Mouse (Mus musculus) heart, postnatal 0 days (tissue): ENCODE data around the gene Ipo5. TPM values are rescaled to one million over a fixed set of nuclear protein-coding genes. Genes with fewer than 3 reads are reported as not detected.

ENCODE experiments used
- ATAC-seq: fragments of 200-750 bp; cut with Nextera tagmentation; 2 replicates; pipeline ENCODE4 v1.8.0; 2017; ENCODE audit warnings: low read depth, moderate number of reproducible peaks, moderate library complexity; ENCODE audit not compliant: insufficient read depth
- DNase-seq: peaks from one replicate; pipeline ENCODE4 v3.0.0-alpha.2; 2016; ENCODE audit warnings: low spot score
- H3K27ac ChIP-seq: fragments of 300-500 bp; sonication (generic); 2 replicates; pipeline ENCODE4 v1.5.1; 2014; ENCODE audit warnings: low read depth, mild to moderate bottlenecking
- H3K27me3 ChIP-seq: fragments of 300-500 bp; sonication (generic); 2 replicates; pipeline ENCODE4 v1.6.1; 2014; ENCODE audit warnings: low read length, mixed read lengths; ENCODE audit not compliant: control insufficient read depth, insufficient read depth
- H3K36me3 ChIP-seq: fragments of 300-500 bp; sonication (generic); replicated peaks from 2 replicates; pipeline ENCODE4 v1.6.1; 2014; ENCODE audit warnings: low read length, mixed read lengths; ENCODE audit not compliant: control insufficient read depth, insufficient read depth
- H3K4me1 ChIP-seq: fragments of 300-500 bp; sonication (generic); 2 replicates; pipeline ENCODE4 v1.6.1; 2014; ENCODE audit warnings: antibody characterized with exemption; ENCODE audit not compliant: control insufficient read depth, insufficient read depth
- H3K4me2 ChIP-seq: fragments of 300-500 bp; sonication (generic); 2 replicates; pipeline ENCODE4 v1.6.1; 2014; ENCODE audit warnings: low read depth, mild to moderate bottlenecking, low read length, moderate library complexity
- H3K4me3 ChIP-seq: fragments of 300-500 bp; sonication (generic); 2 replicates; pipeline ENCODE4 v1.5.1; 2014; ENCODE audit warnings: low read depth, low read length
- H3K9ac ChIP-seq: fragments of 300-500 bp; sonication (generic); replicated peaks from 2 replicates; pipeline ENCODE4 v1.6.1; 2014; ENCODE audit warnings: low read depth, low read length, mixed read lengths
- H3K9me3 ChIP-seq: fragments of 300-500 bp; sonication (generic); replicated peaks from 2 replicates; pipeline ENCODE4 v1.6.1; 2016; ENCODE audit warnings: low read length; ENCODE audit not compliant: control insufficient read depth
- CTCF ChIP-seq: IDR thresholded peaks from 2 replicates; pipeline ENCODE4 v1.5.1; 2016; ENCODE audit warnings: antibody characterized with exemption, control low read depth, low read depth
- EP300 ChIP-seq: IDR thresholded peaks from 2 replicates; pipeline ENCODE4 v1.6.1; 2016; ENCODE audit warnings: antibody characterized with exemption, low read depth
- WGBS: fragments of 180-500 bp; shearing (Covaris S2); extraction: QIAGEN DNeasy Blood & Tissue Kit; methylation state at CpG from one replicate; pipeline ENCODE4 v1.1.7; 2014; 5-methylcytosine and 5-hydroxymethylcytosine counted together
- polyA plus RNA-seq: library from polyadenylated mRNA; unstranded; fragments of >200 nt; fragmentation: Nextera tagmentation; extraction: Ambion mirVana; gene quantifications from 2 replicates; pipeline ENCODE4 v1.2.1, GENCODE M21; 2015
- total RNA-seq: library from RNA; depleted of rRNA; stranded (reverse); fragments of >200 nt; gene quantifications from 2 replicates; pipeline ENCODE4 v1.2.3, GENCODE M21; 2014; ENCODE audit warnings: low replicate concordance

Ipo5 gene
- total and polyA plus RNA-seq, 2 experiments from 2014 or later: 40.6 to 62.1 TPM

GRCm38 (mm10) chr14:120870736-120871135 is 40.3 kb upstream of the Ipo5 start:
- Histone ChIP-seq H3K27me3 (no peaks in the 10 kb centered on the region), H3K9me3 (no peaks in the 10 kb centered on the region), H3K4me2 (no peak overlapping the region), H3K9ac (no peak overlapping the region), H3K4me1 (peaks cover 11% of the 10 kb centered on the region), H3K36me3 (no peaks in the 10 kb centered on the region), H3K27ac (no peak overlapping the region), H3K4me3 (no peak overlapping the region)
- no peak for TF ChIP-seq EP300
- TF ChIP-seq CTCF: no peak
- DNase-seq (no peak), ATAC-seq (no peak)
- 68% methylated on average over 5 of the region's 5 CpGs for WGBS

- Histone ChIP-seq H3K4me2 (no peak overlapping the region), H3K36me3 (no peaks in the 10 kb centered on the region), H3K4me3 (no peak overlapping the region), H3K4me1 (peaks cover 14% of the 10 kb centered on the region), H3K9ac (no peak overlapping the region), H3K27ac (no peak overlapping the region), H3K27me3 (no peaks in the 10 kb centered on the region), H3K9me3 (no peaks in the 10 kb centered on the region)
- TF ChIP-seq EP300: no peak
- TF ChIP-seq CTCF: no peak
- WGBS: 49% methylated on average over 7 of the region's 7 CpGs
- DNase-seq: no peak
- ATAC-seq: 0 out of 2 replicates have a peak, but pooled peaks have one; percentile 13
Observed at GRCm38 (mm10) chr14:120874397-120874796, 36.6 kb upstream of the Ipo5 start.

- H3K4me2 ChIP-seq: no peak overlapping the region
- ATAC-seq: peak; percentile 43; the same call in 1 of the 2 replicates
Observed at GRCm38 (mm10) chr14:120875144-120875543, 35.9 kb upstream of the Ipo5 start.

GRCm38 (mm10) chr14:120875811-120876388 is 35.1 kb upstream of the Ipo5 start:
- Histone ChIP-seq H3K9me3 (no peaks in the 10 kb centered on the region), H3K4me3 (no peak overlapping the region), H3K27ac (peak overlapping the region; percentile 56), H3K9ac (no peak overlapping the region), H3K4me2 (peak overlapping the region; percentile 10; the same call in 1 of the 2 replicates), H3K27me3 (no peaks in the 10 kb centered on the region), H3K36me3 (no peaks in the 10 kb centered on the region), H3K4me1 (peaks cover 14% of the 10 kb centered on the region)
- ATAC-seq: peak; percentile 84
- TF ChIP-seq EP300 (no peak), CTCF (no peak)
- DNase-seq: peak; percentile 66
- 27% methylated on average over 16 of the region's 16 CpGs for WGBS

More at GRCm38 (mm10) chr14:120875144-120875543, 35.9 kb upstream of the Ipo5 start:
- DNase-seq: peak; percentile 22
- H3K27me3 ChIP-seq: no peaks in the 10 kb centered on the region
- H3K4me3 ChIP-seq: no peak overlapping the region
- no peaks in the 10 kb centered on the region for H3K9me3 ChIP-seq
- WGBS: 41% methylated on average over 9 of the region's 9 CpGs
- H3K9ac ChIP-seq: no peak overlapping the region
- TF ChIP-seq CTCF (peak; percentile 46), EP300 (no peak)
- peaks cover 14% of the 10 kb centered on the region for H3K4me1 ChIP-seq
- H3K36me3 ChIP-seq: no peaks in the 10 kb centered on the region
- peak overlapping the region; percentile 40 for H3K27ac ChIP-seq

GRCm38 (mm10) chr14:120877147-120877546 is 33.9 kb upstream of the Ipo5 start:
- Histone ChIP-seq H3K4me3 (no peak overlapping the region), H3K4me2 (no peak overlapping the region), H3K9me3 (no peaks in the 10 kb centered on the region), H3K36me3 (no peaks in the 10 kb centered on the region), H3K27me3 (no peaks in the 10 kb centered on the region), H3K9ac (no peak overlapping the region), H3K27ac (no peak overlapping the region), H3K4me1 (peaks cover 14% of the 10 kb centered on the region)
- DNase-seq (no peak), ATAC-seq (no peak)
- no peak for TF ChIP-seq EP300
- no peak for TF ChIP-seq CTCF
- 73% methylated on average over 10 of the region's 10 CpGs for WGBS

- H3K27me3 ChIP-seq: no peaks in the 10 kb centered on the region
- no peak overlapping the region for H3K4me3 ChIP-seq
- ATAC-seq (no peak), DNase-seq (no peak)
- WGBS: 80% methylated on average over 2 of the region's 2 CpGs
- H3K36me3 ChIP-seq: no peaks in the 10 kb centered on the region
- H3K9me3 ChIP-seq: no peaks in the 10 kb centered on the region
- no peak overlapping the region for H3K9ac ChIP-seq
- H3K27ac ChIP-seq: no peak overlapping the region
- no peak overlapping the region for H3K4me2 ChIP-seq
- no peak for TF ChIP-seq CTCF
- H3K4me1 ChIP-seq: peaks cover 14% of the 10 kb centered on the region
Observed at GRCm38 (mm10) chr14:120879026-120879425, 32.0 kb upstream of the Ipo5 start.
